Mouse (Mus musculus) kidney, adult 2 months (tissue): Measurements from ENCODE around the gene Iqcg. TPM values are rescaled to one million over a fixed set of nuclear protein-coding genes. Genes with fewer than 3 reads are reported as not detected.

Experiments
- DNase-seq: peaks from one replicate; pipeline ENCODE4 v3.0.0; 2021
- H3K27ac ChIP-seq: fragments of 200-500 bp; 2 replicates; pipeline ENCODE4 v1.5.1; 2012; ENCODE audit warnings: low read depth, low read length, control low read depth, inconsistent platforms; ENCODE audit not compliant: insufficient read depth
- H3K27me3 ChIP-seq: fragments of 200-500 bp; replicated peaks from 2 replicates; pipeline ENCODE4 v1.6.1; 2012; ENCODE audit warnings: mild to moderate bottlenecking, moderate library complexity, low read length, inconsistent platforms; ENCODE audit not compliant: control insufficient read depth, insufficient read depth
- H3K36me3 ChIP-seq: fragments of 200-500 bp; 2 replicates; pipeline ENCODE4 v1.6.1; 2012; ENCODE audit warnings: mild to moderate bottlenecking, moderate library complexity, low read length, inconsistent platforms; ENCODE audit not compliant: control insufficient read depth, insufficient read depth
- H3K4me1 ChIP-seq: fragments of 200-500 bp; 2 replicates; pipeline ENCODE4 v1.6.1; 2011; ENCODE audit warnings: low read length; ENCODE audit not compliant: control insufficient read depth, insufficient read depth
- H3K4me3 ChIP-seq: fragments of 200-500 bp; 2 replicates; pipeline ENCODE4 v1.5.1; 2011; ENCODE audit warnings: mild to moderate bottlenecking, low read depth, low read length, control low read depth; ENCODE audit not compliant: insufficient read depth
- CTCF ChIP-seq: fragments of 200-500 bp; conservative IDR thresholded peaks from 2 replicates; pipeline ENCODE4 v1.5.1; 2011; ENCODE audit warnings: low read depth, mild to moderate bottlenecking, control low read depth, low read length, moderate library complexity, mixed read lengths; ENCODE audit not compliant: insufficient read depth, insufficient read length
- POLR2A ChIP-seq: fragments of 200-500 bp; IDR thresholded peaks from one replicate; pipeline ENCODE4 v1.6.1; 2011; ENCODE audit warnings: low read depth, low read length, control low read depth
- WGBS: fragments of 180-500 bp; shearing (Covaris S2); methylation state at CpG from one replicate; pipeline ENCODE4 v1.1.7; 2018; 5-methylcytosine and 5-hydroxymethylcytosine counted together
- polyA plus RNA-seq: library from polyadenylated mRNA; depleted of rRNA; stranded (reverse); fragments of >200 nt; gene quantifications from 2 replicates; pipeline ENCODE4 v1.2.3, GENCODE M21; 2012

Iqcg gene
- polyA plus RNA-seq, 1 experiment, result 3.8 TPM

DNA sequence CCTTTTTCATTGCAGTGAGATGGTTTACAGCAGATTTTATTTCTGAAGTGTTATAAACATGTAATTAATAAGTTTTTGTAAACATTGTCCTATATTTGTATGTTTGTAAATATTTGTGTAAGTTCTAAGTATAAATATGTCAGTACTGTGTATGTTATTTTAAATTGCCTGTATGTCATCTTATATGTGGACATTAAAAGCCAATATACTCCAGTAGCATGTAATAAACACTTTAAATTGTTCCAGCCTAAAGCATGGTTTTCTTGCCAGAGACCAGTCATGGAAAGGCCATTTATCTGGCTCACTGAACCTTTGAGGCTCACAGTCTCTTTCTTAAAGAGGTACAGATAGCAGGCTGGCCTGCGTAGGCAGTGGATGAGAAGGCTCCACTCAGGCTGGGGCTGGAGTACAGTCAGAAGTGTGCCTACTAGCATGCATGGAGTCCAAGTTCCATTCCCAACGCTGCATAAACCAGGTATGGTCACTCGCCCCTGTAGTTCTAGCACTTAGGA, 40.6 kb downstream of the Iqcg start:
- H3K4me1 ChIP-seq, result peaks cover 3% of the 10 kb centered on the region; the same call in 1 of the 2 replicates
- H3K27me3 ChIP-seq, result no peaks in the 10 kb centered on the region
- whole genome bisulfite sequencing, result 68% methylated on average over 3 of the region's 3 CpGs
- no peaks in the 10 kb centered on the region; the same call in 1 of the 2 replicates for H3K36me3 ChIP-seq
- H3K4me3 ChIP-seq, result no peak overlapping the region
- no peak for DNase-seq
- TF ChIP-seq POLR2A (no peak), CTCF (no peak)
- H3K27ac ChIP-seq, result no peak overlapping the region

DNA sequence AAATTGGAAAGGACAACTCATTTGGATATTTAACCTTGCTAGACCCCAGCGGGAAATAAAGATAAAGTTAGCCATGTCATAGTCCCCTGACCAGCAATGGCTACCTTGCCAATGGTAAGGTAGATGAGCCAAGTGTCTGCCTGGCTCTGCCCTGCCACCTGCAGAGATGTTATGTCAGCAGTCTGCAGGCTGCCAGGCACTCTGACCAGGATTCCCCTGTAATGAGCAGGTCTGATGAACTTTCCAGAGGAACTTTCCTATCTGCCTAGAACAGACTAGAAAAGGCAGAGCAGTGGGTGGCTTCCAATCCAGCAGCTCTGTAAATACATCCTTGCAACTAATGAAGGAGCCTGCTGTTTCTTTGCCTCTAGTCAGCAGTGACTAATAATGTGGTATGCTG, 41.1 kb downstream of the Iqcg start:
- peak; percentile 82 for DNase-seq
- WGBS, result 50% methylated on average over 1 of the region's 1 CpGs
- Histone ChIP-seq H3K4me1 (peaks cover 3% of the 10 kb centered on the region; the same call in 1 of the 2 replicates), H3K4me3 (no peak overlapping the region), H3K27me3 (no peaks in the 10 kb centered on the region), H3K36me3 (no peaks in the 10 kb centered on the region; the same call in 1 of the 2 replicates), H3K27ac (peak overlapping the region; percentile 7; the same call in 1 of the 2 replicates)
- TF ChIP-seq POLR2A, result no peak
- no peak for TF ChIP-seq CTCF

GRCm38 (mm10) chr16:33013801-33014200, 42.2 kb downstream of the Iqcg start:
- WGBS, result 74% methylated on average over 5 of the region's 5 CpGs
- peak; percentile 74 for DNase-seq
- TF ChIP-seq POLR2A, result no peak
- no peak for TF ChIP-seq CTCF
- Histone ChIP-seq H3K27me3 (no peaks in the 10 kb centered on the region), H3K27ac (no peak overlapping the region), H3K4me3 (no peak overlapping the region), H3K4me1 (peaks cover 3% of the 10 kb centered on the region; the same call in 1 of the 2 replicates), H3K36me3 (no peaks in the 10 kb centered on the region; the same call in 1 of the 2 replicates)

DNA sequence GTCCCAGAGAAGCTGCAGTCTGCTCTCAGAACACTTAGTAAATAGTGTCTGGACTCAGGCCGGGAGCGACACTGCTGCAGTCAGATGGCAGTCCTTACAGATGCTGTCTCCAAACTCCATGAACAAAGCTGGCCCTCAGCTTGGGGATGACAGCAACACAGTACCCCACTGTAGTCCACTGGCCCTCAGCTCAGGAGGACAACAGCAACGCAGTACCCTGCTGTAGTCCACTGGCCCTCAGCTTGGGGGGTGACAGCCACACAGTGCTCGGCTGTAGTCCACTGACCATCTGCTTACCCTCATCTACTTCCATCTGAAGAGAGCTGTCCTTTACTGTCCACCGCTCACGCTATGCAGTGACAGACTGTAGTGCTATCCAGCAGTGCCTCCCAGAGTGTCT, 45.9 kb downstream of the Iqcg start:
- no peak overlapping the region for H3K4me3 ChIP-seq
- no peaks in the 10 kb centered on the region for H3K27me3 ChIP-seq
- 98% methylated on average over 6 of the region's 6 CpGs for WGBS
- H3K27ac ChIP-seq, result no peak overlapping the region
- TF ChIP-seq CTCF, result no peak
- no peak for TF ChIP-seq POLR2A
- no peak for DNase-seq
- no peaks in the 10 kb centered on the region; the same call in 1 of the 2 replicates for H3K36me3 ChIP-seq
- peaks cover 3% of the 10 kb centered on the region; the same call in 1 of the 2 replicates for H3K4me1 ChIP-seq

DNA sequence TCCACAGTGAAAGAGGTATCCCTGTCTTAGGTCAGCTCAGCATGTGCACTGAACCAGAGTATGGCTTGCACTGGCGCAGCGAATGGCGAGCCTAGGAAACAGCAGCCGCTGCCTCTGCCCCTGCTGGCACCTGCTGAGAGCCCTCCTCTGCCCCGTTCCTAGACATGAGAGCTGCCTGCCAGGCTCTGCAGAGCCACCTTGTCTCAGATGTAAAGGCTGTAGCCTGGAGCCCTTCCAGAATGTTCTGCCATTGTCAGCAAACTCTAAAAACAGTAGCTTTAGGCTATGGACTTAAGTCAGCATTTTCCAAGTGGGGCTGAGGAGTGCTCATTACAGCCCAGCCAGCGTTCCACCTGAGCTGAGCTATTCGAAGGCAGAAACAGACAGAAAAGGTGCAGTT, 48.6 kb downstream of the Iqcg start:
- Histone ChIP-seq H3K4me1 (no peaks in the 10 kb centered on the region), H3K27me3 (no peaks in the 10 kb centered on the region), H3K36me3 (no peaks in the 10 kb centered on the region; the same call in 1 of the 2 replicates), H3K4me3 (no peak overlapping the region), H3K27ac (no peak overlapping the region)
- DNase-seq, result peak; percentile 69
- TF ChIP-seq CTCF (no peak), POLR2A (no peak)
- 49% methylated on average over 7 of the region's 7 CpGs for WGBS

GRCm38 (mm10) chr16:33006888-33007287, 49.1 kb downstream of the Iqcg start:
- Histone ChIP-seq H3K27me3 (no peaks in the 10 kb centered on the region), H3K4me3 (no peak overlapping the region), H3K4me1 (no peaks in the 10 kb centered on the region), H3K27ac (no peak overlapping the region), H3K36me3 (no peaks in the 10 kb centered on the region)
- 77% methylated on average over 7 of the region's 7 CpGs for WGBS
- TF ChIP-seq CTCF (no peak), POLR2A (no peak)
- no peak for DNase-seq

DNA sequence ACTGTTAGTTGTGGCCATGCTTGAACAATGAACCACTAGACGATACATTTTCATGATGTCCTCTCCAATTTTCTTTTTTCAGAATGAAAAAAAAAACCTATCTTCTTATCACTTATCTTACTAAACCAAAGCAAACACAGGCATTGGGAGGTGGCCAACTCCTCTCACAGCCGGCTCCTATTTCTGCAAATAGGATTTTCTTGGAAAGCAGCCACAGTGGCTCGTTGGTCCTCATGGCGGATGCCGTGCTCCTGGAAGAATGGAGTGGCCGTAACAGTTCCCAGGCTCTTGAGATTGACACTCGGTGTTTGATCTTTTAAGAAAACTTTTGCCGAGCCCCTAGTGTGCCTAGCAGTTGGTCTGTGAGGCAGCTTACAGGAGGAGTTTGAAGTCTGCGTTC, 50.8 kb downstream of the Iqcg start:
- 59% methylated on average over 9 of the region's 9 CpGs for WGBS
- no peak for TF ChIP-seq POLR2A
- TF ChIP-seq CTCF, result no peak
- Histone ChIP-seq H3K36me3 (peaks cover 1% of the 10 kb centered on the region; the same call in 1 of the 2 replicates), H3K27ac (no peak overlapping the region), H3K27me3 (no peaks in the 10 kb centered on the region), H3K4me1 (no peaks in the 10 kb centered on the region), H3K4me3 (no peak overlapping the region)
- DNase-seq, result no peak
